Mouse (Mus musculus) brain, embryonic 14.5 days (tissue): Measurements from ENCODE around the gene Nrn1. TPM values are rescaled to one million over a fixed set of nuclear protein-coding genes. Genes with fewer than 3 reads are reported as not detected.

Experiments
- DNase-seq: peaks from one replicate; pipeline ENCODE4 v3.0.0-alpha.2; 2011; ENCODE audit warnings: low read depth
- CTCF ChIP-seq: fragments of 200-500 bp; IDR thresholded peaks from 2 replicates; pipeline ENCODE4 v1.5.1; 2012; ENCODE audit warnings: inconsistent platforms, mild to moderate bottlenecking, moderate library complexity, borderline replicate concordance; ENCODE audit not compliant: insufficient read depth, insufficient read length; ENCODE audit errors: extremely low read depth
- POLR2A ChIP-seq: fragments of 200-500 bp; IDR thresholded peaks from 2 replicates; pipeline ENCODE4 v1.6.1; 2012; ENCODE audit warnings: mild to moderate bottlenecking, inconsistent platforms, borderline replicate concordance; ENCODE audit not compliant: poor library complexity, insufficient read depth, insufficient read length, severe bottlenecking; ENCODE audit errors: extremely low read depth
- polyA plus RNA-seq: library from polyadenylated mRNA; depleted of rRNA; stranded (reverse); fragments of >200 nt; gene quantifications from 2 replicates; pipeline ENCODE4 v1.2.3, GENCODE M21; 2012; rRNA removed

Nrn1 gene
- polyA plus RNA-seq = 67.3 and 67.5 TPM in 2 replicates

- TF ChIP-seq CTCF = no peak
- TF ChIP-seq POLR2A = no peak
- peak; percentile 80 for DNase-seq
Observed at GRCm38 (mm10) chr13:36734731-36735571, at the start of gene Nrn1. Nrn1 (minus strand) TSS chr13:36735131.

- no peak for DNase-seq
- no peak for TF ChIP-seq POLR2A
- no peak for TF ChIP-seq CTCF
Observed at GRCm38 (mm10) chr13:36779626-36780025, 44.7 kb upstream of the Nrn1 start.

DNA sequence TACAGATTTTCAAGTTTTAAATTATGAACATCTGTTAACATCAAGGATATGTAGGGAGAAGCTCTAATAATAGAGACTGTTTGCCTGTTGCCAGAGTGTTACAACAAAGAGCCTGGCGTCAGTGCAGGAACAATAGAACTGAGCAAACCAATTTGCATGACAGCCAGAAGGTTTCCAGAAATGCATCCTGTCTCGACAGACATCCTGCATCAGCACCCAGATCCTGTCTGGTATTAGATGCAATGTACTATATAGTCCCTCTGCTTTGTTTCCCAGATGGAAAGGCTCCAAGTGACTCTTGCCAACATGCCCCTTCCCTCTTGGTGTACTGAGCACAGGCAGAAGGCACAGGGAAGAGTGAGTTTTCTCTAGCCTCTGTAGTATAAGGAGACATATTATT, 31.9 kb upstream of the Nrn1 start:
- TF ChIP-seq POLR2A = no peak
- TF ChIP-seq CTCF = no peak
- peak; percentile 28 for DNase-seq

GRCm38 (mm10) chr13:36751861-36752260, 16.9 kb upstream of the Nrn1 start:
- peak; percentile 59 for DNase-seq

GRCm38 (mm10) chr13:36750056-36750455, 15.1 kb upstream of the Nrn1 start:
- DNase-seq = peak; percentile 44
- TF ChIP-seq POLR2A = no peak
- TF ChIP-seq CTCF = no peak

More at GRCm38 (mm10) chr13:36751861-36752260, 16.9 kb upstream of the Nrn1 start:
- TF ChIP-seq CTCF (no peak), POLR2A (no peak)

DNA sequence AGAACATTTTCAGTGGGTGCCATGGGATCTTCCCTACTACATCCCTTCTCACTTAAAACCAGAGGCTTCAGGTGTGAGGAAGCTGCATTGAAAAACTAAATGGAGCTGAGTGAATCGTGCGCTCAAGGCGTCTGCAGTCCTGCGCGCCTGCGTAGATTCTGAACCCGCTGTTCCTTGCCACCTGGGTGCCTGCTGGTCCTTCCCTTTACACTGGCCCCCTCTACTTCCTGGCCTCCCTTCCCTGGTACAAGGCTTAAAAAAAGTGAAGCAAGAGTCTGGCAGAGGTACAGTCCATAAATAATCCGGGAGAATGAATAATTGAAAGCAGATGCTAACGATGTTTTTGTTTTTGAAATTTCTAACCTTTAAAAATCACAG, 1.7 kb upstream of the Nrn1 start:
- TF ChIP-seq CTCF (no peak), POLR2A (no peak)
- no peak for DNase-seq

DNA sequence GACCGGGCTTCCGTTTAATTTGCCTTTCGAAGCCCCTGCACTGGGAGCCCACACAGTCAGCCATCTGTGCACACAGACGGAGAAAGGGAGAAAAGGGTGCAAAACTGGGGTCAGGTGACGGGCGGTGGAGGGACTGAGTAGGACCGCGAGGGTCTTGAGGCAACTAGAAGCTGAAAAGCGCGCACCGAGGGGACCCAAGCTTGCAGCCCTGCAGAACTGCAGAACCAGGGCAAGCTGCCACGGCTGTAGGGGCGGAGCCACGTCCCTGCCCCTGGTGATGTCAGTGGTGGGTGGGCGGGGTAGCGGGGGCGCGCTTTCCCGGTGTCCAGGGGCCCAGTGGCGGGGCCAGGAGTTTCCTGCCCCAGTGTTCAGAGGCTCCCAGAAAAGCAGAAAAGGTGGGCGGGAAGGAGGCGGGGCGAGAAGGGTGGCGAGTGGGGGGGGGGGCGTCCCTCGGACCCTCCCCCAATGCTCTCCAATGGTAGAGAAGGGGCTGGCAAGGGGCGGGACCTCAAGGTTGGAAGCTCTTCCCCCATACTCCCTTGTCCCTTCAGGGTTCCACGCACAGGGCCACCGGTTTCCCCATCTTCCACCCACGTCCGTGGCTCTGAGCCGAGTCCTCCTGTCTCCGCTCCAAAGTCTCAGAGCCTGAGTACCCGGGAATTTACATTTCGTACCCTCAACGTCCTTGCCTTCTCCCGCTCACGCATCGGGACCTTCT, 1.1 kb upstream of the Nrn1 start:
- peak; percentile 96 for DNase-seq
- no peak for TF ChIP-seq CTCF
- TF ChIP-seq POLR2A = peak; percentile 49; the same call in 1 of the 2 replicates

DNA sequence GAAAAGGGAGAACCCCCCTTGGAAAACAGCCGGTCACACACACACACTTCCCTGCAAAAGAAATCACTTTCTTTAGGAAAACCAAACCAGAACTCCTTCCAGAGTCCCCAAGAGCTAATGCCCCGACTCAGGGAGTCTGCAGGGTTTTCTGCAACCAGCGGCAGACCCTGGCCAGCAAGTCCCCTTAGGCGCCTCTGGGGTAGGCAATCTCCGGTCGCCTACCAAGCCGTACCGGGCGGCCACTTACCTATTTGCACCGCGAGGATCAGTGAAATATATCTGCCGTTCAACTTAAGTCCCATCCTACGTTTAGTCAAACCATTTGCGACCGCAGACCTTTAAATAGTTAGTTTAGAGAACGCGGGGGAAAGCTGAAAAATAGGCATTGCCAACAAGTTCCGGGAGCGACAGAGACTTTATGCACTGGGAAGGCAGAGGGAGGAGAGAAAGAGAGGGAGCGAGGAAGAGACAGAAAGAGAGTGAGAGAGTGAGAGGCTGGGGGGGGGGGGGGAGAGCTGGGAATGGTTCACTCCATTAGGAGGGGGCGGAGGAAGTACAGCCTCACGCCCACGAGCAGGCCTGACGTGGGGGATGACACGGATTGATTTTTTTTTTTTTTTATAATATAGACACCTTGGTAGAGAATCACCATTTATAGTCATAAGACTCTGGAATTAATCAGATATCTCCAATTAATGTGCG, 791 bp downstream of the Nrn1 start:
- peak; percentile 82 for DNase-seq
- TF ChIP-seq CTCF (no peak), POLR2A (peak; percentile 19; the same call in 1 of the 2 replicates)

DNA sequence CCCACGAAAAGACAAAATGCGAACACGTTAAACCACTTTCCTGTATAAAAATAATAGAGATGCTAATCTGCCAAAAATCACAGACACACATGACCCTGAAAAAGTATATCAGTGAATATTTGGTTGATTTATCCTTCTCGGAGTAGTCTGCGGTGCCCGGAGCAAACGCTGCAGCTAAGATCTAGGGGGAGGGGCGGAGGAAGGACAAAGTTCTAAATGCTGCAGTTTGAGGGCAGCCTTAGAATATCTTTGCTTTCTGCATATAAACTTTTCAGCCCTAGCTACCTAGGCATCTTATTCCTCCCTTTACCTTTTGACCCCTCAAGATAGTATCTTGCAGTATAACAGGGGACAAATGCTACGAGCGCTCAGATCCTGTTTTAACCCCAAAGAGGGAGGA, 1.4 kb downstream of the Nrn1 start:
- peak; percentile 66 for DNase-seq
- TF ChIP-seq POLR2A (no peak), CTCF (no peak)

DNA sequence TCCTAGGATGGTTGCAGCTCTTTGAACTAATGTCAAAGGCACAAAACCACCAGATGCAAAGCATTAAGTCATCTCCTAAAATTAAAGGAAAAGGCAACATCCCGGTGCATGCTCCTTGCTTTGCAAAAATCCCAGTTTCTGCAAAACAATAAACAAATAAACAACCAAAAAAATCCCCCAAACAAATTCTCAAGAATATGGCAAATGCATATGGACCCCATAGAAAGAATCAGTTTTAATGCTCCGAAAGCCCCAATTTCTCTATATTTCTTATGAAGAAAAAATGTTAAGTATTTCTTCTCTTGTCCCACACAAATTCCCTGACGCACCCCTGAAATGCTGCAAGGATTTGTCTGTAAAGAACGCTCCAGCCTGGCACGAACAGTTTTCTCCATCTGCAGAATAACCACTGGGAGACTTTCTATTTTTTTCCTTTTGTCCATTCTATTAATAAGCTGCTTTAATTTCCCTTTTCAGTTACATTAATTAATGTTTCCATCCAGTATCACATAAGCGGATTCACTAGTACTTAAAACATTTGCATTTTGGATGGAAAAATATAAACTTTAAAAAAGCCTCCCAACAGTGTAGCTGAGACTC, 1.9 kb downstream of the Nrn1 start:
- TF ChIP-seq CTCF (no peak), POLR2A (no peak)
- peak; percentile 52 for DNase-seq
